Mouse (Mus musculus): ENCODE results near the gene Ncoa3. TPM values are rescaled to one million over a fixed set of nuclear protein-coding genes. Genes with fewer than 3 reads are reported as not detected.

The Ncoa3 gene
- polyA plus RNA-seq, 1 experiment from 2014 or later = 14.6 TPM

GRCm38 (mm10) chr2:166024621-166025020, 32.2 kb downstream of the Ncoa3 start:
- no peaks in the 10 kb centered on the region for H3K36me3 ChIP-seq (ENCODE audit: insufficient read depth, low read length)
- no peak overlapping the region for H3K4me2 ChIP-seq (ENCODE audit: low read length)
- DNase-seq (ENCODE audit: low spot score) (no peak), ATAC-seq (replicated peaks; ENCODE audit: low FRiP score, low read depth) (no peak)
- H3K9ac ChIP-seq (ENCODE audit: low read depth, low read length) = no peak overlapping the region
- peak overlapping the region; percentile 47; the same call in 1 of the 2 replicates for H3K27ac ChIP-seq
- H3K27me3 ChIP-seq (ENCODE audit: insufficient read depth, low read length) = no peaks in the 10 kb centered on the region
- peaks cover 25% of the 10 kb centered on the region for H3K4me1 ChIP-seq (replicated peaks; ENCODE audit: insufficient read depth, low read length)
- no peak for TF ChIP-seq CTCF (IDR thresholded peaks at IDR 0.05; ENCODE audit: low read depth)
- no peaks in the 10 kb centered on the region for H3K9me3 ChIP-seq (replicated peaks; ENCODE audit: low read length)
- 60% methylated on average over 4 of the region's 4 CpGs for WGBS
- H3K4me3 ChIP-seq (replicated peaks; ENCODE audit: low read depth, low read length) = no peak overlapping the region

DNA sequence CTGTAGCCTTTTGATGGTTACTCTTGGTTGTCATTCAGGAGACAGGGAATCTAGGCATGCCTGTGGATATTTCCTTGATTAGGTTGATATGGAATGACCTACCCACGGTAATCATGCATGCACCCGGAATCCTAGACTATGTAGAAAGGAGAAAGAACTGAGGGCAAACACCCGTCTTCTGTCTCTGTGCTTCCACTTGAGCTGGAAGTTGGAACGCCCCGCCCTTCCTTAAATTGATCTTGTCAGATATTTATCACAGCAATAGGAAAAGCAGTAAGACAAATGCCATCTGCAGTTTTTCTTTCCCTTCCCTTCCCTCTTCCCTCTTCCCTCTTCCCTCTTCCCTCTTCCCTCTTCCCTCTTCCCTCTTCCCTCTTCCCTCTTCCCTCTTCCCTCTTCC, 33.5 kb downstream of the Ncoa3 start:
- H3K9me3 ChIP-seq (replicated peaks; ENCODE audit: low read length) = no peaks in the 10 kb centered on the region
- no peak overlapping the region for H3K4me2 ChIP-seq (ENCODE audit: low read length)
- ATAC-seq (replicated peaks; ENCODE audit: low FRiP score, low read depth) = no peak
- no peaks in the 10 kb centered on the region for H3K36me3 ChIP-seq (ENCODE audit: insufficient read depth, low read length)
- DNase-seq (ENCODE audit: low spot score) = no peak
- WGBS = 68% methylated on average over 5 of the region's 5 CpGs
- H3K4me1 ChIP-seq (replicated peaks; ENCODE audit: insufficient read depth, low read length) = peaks cover 29% of the 10 kb centered on the region
- H3K4me3 ChIP-seq (replicated peaks; ENCODE audit: low read depth, low read length) = no peak overlapping the region
- TF ChIP-seq CTCF (IDR thresholded peaks at IDR 0.05; ENCODE audit: low read depth) = no peak
- no peaks in the 10 kb centered on the region for H3K27me3 ChIP-seq (ENCODE audit: insufficient read depth, low read length)
- H3K27ac ChIP-seq = no peak overlapping the region
- H3K9ac ChIP-seq (ENCODE audit: low read depth, low read length) = no peak overlapping the region

DNA sequence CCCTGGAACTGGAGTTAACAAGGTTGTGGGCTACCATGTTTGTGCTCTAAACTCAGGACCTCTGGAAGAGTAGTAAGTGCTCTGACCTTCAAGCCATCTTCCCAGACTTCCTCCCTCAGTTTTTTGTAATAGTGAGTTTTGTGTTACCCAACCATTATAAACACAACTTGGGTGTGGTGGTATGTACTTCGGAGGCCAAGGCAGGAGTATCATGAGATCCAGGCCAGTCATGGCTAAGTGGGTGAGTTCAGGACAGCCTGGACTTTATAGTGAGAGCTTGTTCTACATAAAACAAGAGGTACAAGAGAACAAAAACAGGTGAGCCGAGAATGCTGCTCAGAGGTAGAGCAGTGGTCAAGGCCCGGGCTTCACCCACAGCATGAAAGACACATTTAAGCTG, 35.4 kb downstream of the Ncoa3 start:
- no peak overlapping the region for H3K27ac ChIP-seq
- H3K27me3 ChIP-seq (ENCODE audit: insufficient read depth, low read length) = no peaks in the 10 kb centered on the region
- H3K36me3 ChIP-seq (ENCODE audit: insufficient read depth, low read length) = no peaks in the 10 kb centered on the region
- H3K4me1 ChIP-seq (replicated peaks; ENCODE audit: insufficient read depth, low read length) = peaks cover 22% of the 10 kb centered on the region
- no peaks in the 10 kb centered on the region for H3K9me3 ChIP-seq (replicated peaks; ENCODE audit: low read length)
- 92% methylated on average over 3 of the region's 3 CpGs for WGBS
- H3K4me3 ChIP-seq (replicated peaks; ENCODE audit: low read depth, low read length) = no peak overlapping the region
- DNase-seq (ENCODE audit: low spot score) (no peak), ATAC-seq (replicated peaks; ENCODE audit: low FRiP score, low read depth) (no peak)
- no peak overlapping the region for H3K4me2 ChIP-seq (ENCODE audit: low read length)
- no peak for TF ChIP-seq CTCF (IDR thresholded peaks at IDR 0.05; ENCODE audit: low read depth)
- H3K9ac ChIP-seq (ENCODE audit: low read depth, low read length) = no peak overlapping the region

DNA sequence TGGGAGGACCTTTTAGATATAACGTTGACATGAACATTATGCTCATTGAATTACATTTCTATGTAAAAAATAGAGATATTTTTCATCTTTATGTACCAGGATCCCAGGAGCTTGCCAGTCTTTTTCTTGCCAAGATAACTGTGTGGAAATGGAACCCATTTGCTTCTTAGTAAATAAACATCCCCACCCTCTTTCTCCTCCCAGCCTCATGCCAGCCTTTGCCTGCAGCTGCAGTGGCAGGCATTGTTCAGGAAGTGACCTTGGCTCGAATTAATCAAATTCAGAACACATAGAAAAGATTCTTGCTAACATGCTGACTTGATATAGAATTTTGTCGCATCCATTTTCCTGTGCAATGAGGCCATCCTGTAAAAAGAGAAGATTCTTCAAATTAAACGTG, 36.8 kb downstream of the Ncoa3 start:
- H3K4me2 ChIP-seq (ENCODE audit: low read length) = no peak overlapping the region
- DNase-seq (ENCODE audit: low spot score) = no peak
- no peak for TF ChIP-seq CTCF (IDR thresholded peaks at IDR 0.05; ENCODE audit: low read depth)

GRCm38 (mm10) chr2:166030256-166030995, 38.0 kb downstream of the Ncoa3 start:
- ATAC-seq (replicated peaks; ENCODE audit: low FRiP score, low read depth) (no peak), DNase-seq (ENCODE audit: low spot score) (peak; percentile 57)
- Histone ChIP-seq H3K9ac (ENCODE audit: low read depth, low read length) (peak overlapping the region; percentile 44; the same call in 1 of the 2 replicates), H3K9me3 (replicated peaks; ENCODE audit: low read length) (no peaks in the 10 kb centered on the region), H3K27ac (peak overlapping the region; percentile 96), H3K27me3 (ENCODE audit: insufficient read depth, low read length) (no peaks in the 10 kb centered on the region), H3K4me1 (replicated peaks; ENCODE audit: insufficient read depth, low read length) (peaks cover 15% of the 10 kb centered on the region; the same call in 1 of the 2 replicates), H3K36me3 (ENCODE audit: insufficient read depth, low read length) (no peaks in the 10 kb centered on the region), H3K4me2 (ENCODE audit: low read length) (peak overlapping the region; percentile 49), H3K4me3 (replicated peaks; ENCODE audit: low read depth, low read length) (peak overlapping the region; percentile 14; the same call in 1 of the 2 replicates)
- WGBS = 3% methylated on average over 13 of the region's 13 CpGs
- no peak for TF ChIP-seq CTCF (IDR thresholded peaks at IDR 0.05; ENCODE audit: low read depth)

More for the DNA sequence above, 36.8 kb downstream of the Ncoa3 start:
- ATAC-seq (replicated peaks; ENCODE audit: low FRiP score, low read depth) = no peak
- Histone ChIP-seq H3K27me3 (ENCODE audit: insufficient read depth, low read length) (no peaks in the 10 kb centered on the region), H3K9me3 (replicated peaks; ENCODE audit: low read length) (no peaks in the 10 kb centered on the region), H3K27ac (peak overlapping the region; percentile 57; the same call in 1 of the 2 replicates), H3K9ac (ENCODE audit: low read depth, low read length) (no peak overlapping the region), H3K36me3 (ENCODE audit: insufficient read depth, low read length) (no peaks in the 10 kb centered on the region), H3K4me3 (replicated peaks; ENCODE audit: low read depth, low read length) (no peak overlapping the region), H3K4me1 (replicated peaks; ENCODE audit: insufficient read depth, low read length) (peaks cover 17% of the 10 kb centered on the region)
- 36% methylated on average over 4 of the region's 4 CpGs for WGBS

DNA sequence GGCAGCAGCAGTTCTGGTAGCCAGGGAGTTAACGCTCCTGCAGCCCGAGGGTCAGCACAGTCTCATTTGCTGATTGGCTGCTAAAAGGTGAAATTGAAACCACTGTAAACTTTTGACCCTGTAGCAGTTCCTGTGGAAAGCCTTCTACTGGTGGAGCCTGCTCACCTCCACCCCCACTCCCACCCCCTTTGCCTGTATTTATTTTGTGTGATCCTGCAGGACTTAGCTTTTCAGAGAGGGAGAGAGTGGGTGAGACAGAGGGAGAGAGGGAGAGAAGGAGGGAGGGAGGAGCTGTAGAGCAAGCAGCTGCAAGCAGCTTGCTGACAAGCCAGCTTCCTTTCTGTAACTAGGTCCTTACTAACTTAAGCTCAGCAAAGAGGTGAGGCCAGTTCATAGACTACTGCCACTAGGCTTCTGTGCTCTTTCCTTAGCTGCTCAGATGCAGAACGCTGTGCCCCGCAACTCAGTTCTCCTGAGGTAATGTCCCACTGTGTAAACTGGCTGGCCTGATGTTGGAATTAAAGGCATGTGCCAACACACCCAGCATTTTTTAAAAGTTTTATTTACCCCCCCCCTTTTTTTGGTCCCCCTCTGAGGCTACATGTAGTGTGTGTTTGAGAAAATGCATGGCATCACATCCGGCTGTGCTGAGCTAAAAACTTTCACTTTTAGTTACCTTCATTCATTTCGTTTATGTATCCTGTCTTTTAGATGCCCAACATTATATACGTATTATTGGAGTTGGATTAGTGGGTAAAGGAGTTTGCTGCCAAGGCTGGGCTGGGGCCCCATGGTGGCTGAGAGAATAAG, 38.9 kb downstream of the Ncoa3 start:
- Histone ChIP-seq H3K9ac (ENCODE audit: low read depth, low read length) (0 out of 2 replicates have a peak overlapping the region, but pooled peaks have one; percentile 43), H3K9me3 (replicated peaks; ENCODE audit: low read length) (no peaks in the 10 kb centered on the region), H3K27ac (peak overlapping the region; percentile 96), H3K4me3 (replicated peaks; ENCODE audit: low read depth, low read length) (peak overlapping the region; percentile 14; the same call in 1 of the 2 replicates), H3K27me3 (ENCODE audit: insufficient read depth, low read length) (no peaks in the 10 kb centered on the region), H3K36me3 (ENCODE audit: insufficient read depth, low read length) (no peaks in the 10 kb centered on the region), H3K4me2 (ENCODE audit: low read length) (peak overlapping the region; percentile 49), H3K4me1 (replicated peaks; ENCODE audit: insufficient read depth, low read length) (peaks cover 15% of the 10 kb centered on the region; the same call in 1 of the 2 replicates)
- 8% methylated on average over 7 of the region's 7 CpGs for WGBS
- peak; percentile 2; the same call in 1 of the 2 replicates for TF ChIP-seq CTCF (IDR thresholded peaks at IDR 0.05; ENCODE audit: low read depth)
- DNase-seq (ENCODE audit: low spot score) (peak; percentile 98), ATAC-seq (replicated peaks; ENCODE audit: low FRiP score, low read depth) (peak; percentile 94)

Measured in kidney, postnatal 0 days (tissue).